Mouse (Mus musculus) liver, embryonic 14.5 days (tissue): ENCODE data around the gene Ltb4r2. TPM values are rescaled to one million over a fixed set of nuclear protein-coding genes. Genes with fewer than 3 reads are reported as not detected.

ENCODE experiments used
- ATAC-seq: fragments of 200-750 bp; cut with Nextera tagmentation; 2 replicates; pipeline ENCODE4 v1.8.0; 2017; ENCODE audit warnings: moderate number of reproducible peaks, mild to moderate bottlenecking, moderate library complexity; ENCODE audit not compliant: insufficient read depth
- DNase-seq, 3 experiments: peaks; one replicate each; pipeline ENCODE4 v3.0.0-alpha.2; 2012 to 2013; ENCODE audit warnings: low read depth in 3 of 3, low spot score in 3 of 3
- H3K27ac ChIP-seq: fragments of 300-500 bp; sonication (generic); 2 replicates; pipeline ENCODE4 v1.5.1; 2014; ENCODE audit warnings: moderate library complexity, mild to moderate bottlenecking, control low read depth, inconsistent platforms
- H3K27me3 ChIP-seq: fragments of 300-500 bp; sonication (generic); 2 replicates; pipeline ENCODE4 v1.6.1; 2014; ENCODE audit warnings: mild to moderate bottlenecking, low read length, moderate library complexity; ENCODE audit not compliant: control insufficient read depth, insufficient read depth
- H3K36me3 ChIP-seq: fragments of 300-500 bp; sonication (generic); replicated peaks from 2 replicates; pipeline ENCODE4 v1.6.1; 2014; ENCODE audit warnings: low read depth; ENCODE audit not compliant: control insufficient read depth, insufficient read depth
- H3K4me1 ChIP-seq, 2 experiments: fragments of 200-500 bp in 1 of 2; fragments of 300-500 bp in 1 of 2; sonication (generic) in 1 of 2; replicated peaks; 2 replicates each; pipeline ENCODE4 v1.6.1; 2012 to 2014; ENCODE audit warnings: antibody characterized with exemption in 1 of 2, inconsistent platforms in 1 of 2, low read length in 1 of 2; ENCODE audit not compliant: control insufficient read depth in 2 of 2, insufficient read depth in 2 of 2
- H3K4me2 ChIP-seq: fragments of 300-500 bp; sonication (generic); 2 replicates; pipeline ENCODE4 v1.6.1; 2014; ENCODE audit warnings: low read depth, mild to moderate bottlenecking, control low read depth, moderate library complexity
- H3K4me3 ChIP-seq, 2 experiments: fragments of 200-500 bp in 1 of 2; fragments of 300-500 bp in 1 of 2; sonication (generic) in 1 of 2; 2 replicates each; pipeline ENCODE4 v1.5.1; 2012 to 2014; ENCODE audit warnings: low read depth in 2 of 2, low read length in 2 of 2, mild to moderate bottlenecking in 2 of 2, control low read depth in 1 of 2, inconsistent platforms in 1 of 2, moderate library complexity in 1 of 2; ENCODE audit not compliant: insufficient read depth in 1 of 2
- H3K9ac ChIP-seq: fragments of 300-500 bp; sonication (generic); replicated peaks from 2 replicates; pipeline ENCODE4 v1.6.1; 2014; ENCODE audit warnings: mild to moderate bottlenecking, control low read depth, moderate library complexity
- H3K9me3 ChIP-seq: fragments of 300-500 bp; sonication (generic); 2 replicates; pipeline ENCODE4 v1.6.1; 2016; ENCODE audit warnings: low read length, mixed read lengths; ENCODE audit not compliant: control insufficient read depth
- CTCF ChIP-seq: IDR thresholded peaks from 2 replicates; pipeline ENCODE4 v1.5.1; 2016; ENCODE audit warnings: antibody characterized with exemption, low read depth, control low read depth
- EP300 ChIP-seq: IDR thresholded peaks from 2 replicates; pipeline ENCODE4 v1.6.1; 2016; ENCODE audit warnings: antibody characterized with exemption, low read depth
- WGBS: fragments of 180-500 bp; shearing (Covaris S2); extraction: QIAGEN DNeasy Blood & Tissue Kit; methylation state at CpG from one replicate; pipeline ENCODE4 v1.1.7; 2014; ENCODE audit not compliant: insufficient replicate concordance; 5-methylcytosine and 5-hydroxymethylcytosine counted together
- polyA plus RNA-seq, 2 experiments: library from polyadenylated mRNA; depleted of rRNA in 1 of 2; stranded (reverse) in 1 of 2; unstranded in 1 of 2; fragments of >200 nt; fragmentation: Nextera tagmentation in 1 of 2; extraction: Ambion mirVana in 1 of 2; gene quantifications; 2 replicates each; pipeline versions ENCODE4 v1.2.1 to v1.2.3; 2012 to 2014

Gene Ltb4r2
- polyA plus RNA-seq, 2 experiments = 0.67 TPM

DNA sequence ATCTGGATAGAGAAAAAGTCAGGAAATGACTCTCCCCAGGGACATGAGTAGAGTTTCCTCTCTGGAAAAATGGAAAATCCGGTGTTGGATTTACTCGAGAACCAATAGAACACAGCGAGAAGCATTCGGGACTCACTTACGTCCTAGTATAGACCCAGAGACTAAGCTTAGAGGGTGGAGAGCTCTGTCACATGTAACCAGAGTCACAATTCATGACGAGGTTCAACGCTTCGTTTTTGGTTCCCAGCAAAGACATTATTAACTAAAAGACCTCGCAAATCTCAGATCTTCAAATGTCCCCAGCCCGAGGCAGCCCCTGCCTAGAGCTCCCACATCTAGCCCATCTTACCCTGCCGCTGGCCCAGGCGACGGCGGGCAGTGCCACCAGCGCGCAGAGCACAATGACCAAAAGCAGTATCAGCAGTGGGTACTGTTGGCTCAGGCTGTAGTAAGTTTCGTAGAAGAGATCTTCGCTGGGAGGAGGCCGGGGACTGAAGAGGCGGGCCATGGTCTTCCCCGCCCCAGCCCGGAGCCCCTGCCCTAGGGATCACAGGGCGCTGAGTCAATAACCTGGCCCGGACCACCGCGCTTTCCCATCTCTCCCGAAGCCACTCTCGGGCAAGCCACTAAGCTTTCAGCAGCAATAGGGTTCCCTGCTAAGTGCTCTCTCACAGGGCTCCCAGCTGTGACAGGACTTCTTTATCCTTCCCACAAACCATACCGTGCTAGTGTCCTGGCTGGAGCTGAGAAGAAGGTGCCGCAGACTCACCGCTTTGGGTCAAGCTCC lies 22.1 kb downstream of the Ltb4r2 start:
- peaks cover 20% of the 10 kb centered on the region for H3K27me3 ChIP-seq
- ATAC-seq (no peak), DNase-seq (no peak)
- no peaks in the 10 kb centered on the region for H3K9me3 ChIP-seq
- no peak overlapping the region for H3K27ac ChIP-seq
- H3K4me3 ChIP-seq = peak overlapping the region in 1 of 2 experiments; percentile 34; a peak in 2 of 4 replicates
- TF ChIP-seq CTCF (no peak), EP300 (no peak)
- H3K4me2 ChIP-seq = peak overlapping the region; percentile 25; the same call in 1 of the 2 replicates
- peaks cover 0 to 7% of the 10 kb centered on the region in 2 experiments; a peak in 3 of 4 replicates for H3K4me1 ChIP-seq
- 9% methylated on average over 31 of the region's 31 CpGs for WGBS
- no peak overlapping the region for H3K9ac ChIP-seq
- no peaks in the 10 kb centered on the region for H3K36me3 ChIP-seq

DNA sequence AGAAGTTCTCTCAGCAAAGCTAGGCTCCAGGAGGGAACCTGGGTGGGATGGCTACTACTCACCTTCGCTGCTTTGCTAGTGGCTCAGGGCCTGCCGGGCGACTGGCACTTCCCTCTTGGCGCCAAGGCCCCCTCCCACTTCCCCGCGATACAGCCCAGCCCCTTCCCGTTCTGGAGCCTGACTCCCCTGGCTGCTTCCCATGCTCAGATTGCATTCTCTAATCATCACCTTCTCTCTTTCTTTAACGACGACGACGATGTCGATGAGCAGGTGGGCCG lies 22.7 kb downstream of the Ltb4r2 start, which contains the start of gene Adcy4:
Gene Adcy4, minus strand, starts transcription at position 138 of the 278 bp plus-strand sequence.
- peaks cover 0 to 8% of the 10 kb centered on the region in 2 experiments; a peak in 3 of 4 replicates for H3K4me1 ChIP-seq
- TF ChIP-seq EP300 = no peak
- no peak for DNase-seq
- H3K4me3 ChIP-seq = peak within 1 kb of the TSS in 1 of 2 experiments; percentile 34; a peak in 2 of 4 replicates
- no peak for ATAC-seq
- 16% methylated on average over 13 of the region's 13 CpGs for WGBS
- H3K9me3 ChIP-seq = no peaks in the 10 kb centered on the region
- H3K27ac ChIP-seq = no peak within 1 kb of the TSS
- H3K36me3 ChIP-seq = no peaks in the 10 kb centered on the region
- H3K9ac ChIP-seq = no peak within 1 kb of the TSS
- peak within 1 kb of the TSS; percentile 25; the same call in 1 of the 2 replicates for H3K4me2 ChIP-seq
- H3K27me3 ChIP-seq = peaks cover 20% of the 10 kb centered on the region

DNA sequence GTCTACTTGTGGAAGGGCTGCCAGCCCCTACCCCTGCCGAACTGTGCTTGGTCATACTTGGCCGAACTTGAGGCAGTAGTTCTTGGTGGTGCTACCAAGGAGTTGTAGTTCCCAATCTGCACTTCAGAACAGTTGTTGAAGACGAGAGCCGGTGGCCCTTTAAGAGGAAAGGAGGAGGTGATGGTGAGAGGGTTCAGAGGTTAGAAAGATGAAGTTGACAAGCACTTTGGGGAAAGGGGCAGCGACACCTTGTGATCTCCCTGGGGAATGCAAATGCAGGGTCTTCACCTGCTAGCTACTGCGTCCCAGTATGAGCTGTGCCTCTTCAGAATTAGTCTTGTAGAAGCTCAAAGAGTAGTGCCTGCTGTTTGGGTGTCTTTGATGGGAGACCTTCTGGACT lies 24.0 kb downstream of the Ltb4r2 start:
- no peak overlapping the region for H3K27ac ChIP-seq
- H3K36me3 ChIP-seq = no peaks in the 10 kb centered on the region
- H3K4me1 ChIP-seq = peaks cover 0 to 9% of the 10 kb centered on the region in 2 experiments; a peak in 3 of 4 replicates
- no peak for ATAC-seq
- DNase-seq = no peak
- no peak overlapping the region for H3K4me3 ChIP-seq
- TF ChIP-seq CTCF = peak; percentile 49
- TF ChIP-seq EP300 = no peak
- H3K27me3 ChIP-seq = peaks cover 20% of the 10 kb centered on the region
- no peak overlapping the region for H3K9ac ChIP-seq
- 47% methylated on average over 6 of the region's 6 CpGs for WGBS
- H3K9me3 ChIP-seq = no peaks in the 10 kb centered on the region
- H3K4me2 ChIP-seq = no peak overlapping the region

DNA sequence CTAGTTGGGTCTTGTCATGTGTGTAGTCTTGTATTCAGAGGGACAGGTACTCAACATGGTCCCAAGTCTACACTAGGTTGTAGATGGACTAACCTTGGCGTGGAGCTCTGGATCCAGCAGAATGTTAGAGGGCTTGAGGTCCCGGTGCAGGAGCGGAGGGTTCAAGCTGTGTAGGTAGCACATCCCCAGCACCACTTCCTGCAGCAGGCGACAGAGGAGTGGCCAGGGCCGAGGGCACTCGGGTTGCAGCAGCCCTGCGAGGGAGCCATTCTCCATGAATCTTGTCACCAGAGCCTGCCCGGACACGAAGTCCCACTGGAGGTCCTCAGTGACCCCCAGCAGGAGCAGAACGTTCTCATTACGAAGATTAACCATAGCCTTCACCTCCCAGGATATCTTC lies 26.5 kb downstream of the Ltb4r2 start:
- Histone ChIP-seq H3K9me3 (no peaks in the 10 kb centered on the region), H3K4me3 (peak overlapping the region; percentile 63 to 77), H3K27me3 (peaks cover 14% of the 10 kb centered on the region), H3K27ac (no peak overlapping the region), H3K4me1 (peaks cover 0 to 7% of the 10 kb centered on the region in 2 experiments; a peak in 3 of 4 replicates), H3K9ac (no peak overlapping the region), H3K36me3 (no peaks in the 10 kb centered on the region), H3K4me2 (peak overlapping the region; percentile 91)
- no peak for TF ChIP-seq EP300
- no peak for TF ChIP-seq CTCF
- ATAC-seq (no peak), DNase-seq (no peak)
- WGBS = 38% methylated on average over 11 of the region's 11 CpGs

DNA sequence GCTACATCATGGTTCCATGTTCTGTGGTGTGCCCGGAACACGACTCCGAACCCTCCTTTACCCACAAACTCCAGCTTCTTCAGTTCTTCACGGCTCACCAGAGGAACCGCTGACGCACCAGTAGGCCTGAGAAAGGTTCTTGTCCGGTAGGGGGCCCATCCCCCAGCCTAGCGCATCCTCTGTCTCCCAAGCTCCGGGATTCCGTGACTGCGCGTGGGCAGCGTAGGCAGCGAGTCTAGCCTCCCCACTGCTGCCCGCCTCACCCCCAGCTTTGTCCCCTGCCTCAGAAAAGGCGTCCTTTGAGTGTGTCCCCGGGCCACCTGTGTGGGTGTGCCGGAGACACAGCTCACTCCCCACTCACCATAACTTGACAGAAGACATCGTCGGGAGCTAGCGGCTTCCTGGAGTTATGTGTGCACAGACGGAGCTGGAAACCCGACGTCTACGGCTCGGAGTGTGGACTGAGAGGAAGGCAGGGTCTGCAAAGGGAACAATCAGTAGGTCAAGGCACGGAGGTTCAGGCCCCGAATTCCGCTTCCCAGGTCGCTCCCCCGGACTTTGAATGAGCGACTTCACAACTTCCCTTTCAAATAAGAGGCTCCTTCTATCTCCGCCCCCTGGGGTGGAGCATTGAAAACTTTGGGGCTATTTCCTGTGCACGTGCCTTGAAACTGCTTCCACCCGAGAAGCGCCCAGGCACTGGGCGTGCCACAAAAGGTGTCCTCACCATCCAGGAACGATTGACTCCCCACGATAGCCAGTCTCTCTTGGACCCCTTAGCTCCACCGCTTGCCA lies 27.2 kb downstream of the Ltb4r2 start, which contains the start of gene Ripk3:
Gene Ripk3, minus strand, starts transcription at position 610 of the 795 bp plus-strand sequence.
- Histone ChIP-seq H3K4me2 (peak within 1 kb of the TSS; percentile 91), H3K27ac (no peak within 1 kb of the TSS), H3K9me3 (no peaks in the 10 kb centered on the region), H3K4me1 (peaks cover 0 to 7% of the 10 kb centered on the region in 2 experiments; a peak in 3 of 4 replicates), H3K36me3 (no peaks in the 10 kb centered on the region), H3K4me3 (peak within 1 kb of the TSS; percentile 63 to 77), H3K27me3 (peaks cover 7% of the 10 kb centered on the region), H3K9ac (peak within 1 kb of the TSS; percentile 48)
- peak; percentile 65; the same call in 1 of the 2 replicates for ATAC-seq
- DNase-seq = peak; percentile 35 to 57 (median 43)
- TF ChIP-seq EP300 (no peak), CTCF (peak; percentile 36)
- 4% methylated on average over 40 of the region's 40 CpGs for WGBS
